Mouse (Mus musculus): Measurements from ENCODE around the gene Prr19.

DNA sequence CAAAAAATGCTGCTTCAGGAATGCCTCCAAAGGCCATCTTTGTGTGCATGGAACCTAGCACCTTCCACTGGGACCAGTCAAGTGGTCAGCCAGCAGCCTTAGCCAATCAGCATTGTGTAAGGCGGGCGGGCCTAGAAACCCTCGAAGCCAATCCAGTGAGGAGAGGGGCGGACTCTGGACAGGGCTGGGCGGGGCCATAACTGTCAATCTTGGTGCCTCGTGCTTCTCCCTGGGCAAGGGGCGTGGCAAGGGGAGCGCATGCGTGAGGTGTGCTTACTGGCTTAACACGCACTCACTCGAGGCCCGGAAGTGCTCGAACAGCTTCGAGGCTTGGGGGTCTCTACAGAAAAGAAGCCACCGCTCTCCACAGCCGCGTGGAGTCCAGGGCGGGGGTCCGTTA, at the start of gene Prr19:
- TF ChIP-seq MAFK (IDR thresholded peaks at IDR 0.05; ENCODE audit: insufficient read depth, low read depth, low read length): no peak
- no peak for TF ChIP-seq ZC3H11A (IDR thresholded peaks at IDR 0.05; ENCODE audit: borderline replicate concordance, low read depth, low read length)
- TF ChIP-seq HCFC1 (IDR thresholded peaks at IDR 0.05; ENCODE audit: borderline replicate concordance, insufficient read depth, low read length): no peak
- TF ChIP-seq ZNF384 (IDR thresholded peaks at IDR 0.05; ENCODE audit: low read depth, low read length): no peak
- TF ChIP-seq CHD2 (IDR thresholded peaks at IDR 0.05; ENCODE audit: low read depth, low read length): no peak
